Mouse (Mus musculus) frontal cortex, postnatal 10 days (tissue): ENCODE results near the gene Fst.

Experiments
- DNase-seq, 2 experiments: peaks; one replicate each; pipeline ENCODE4 v3.0.0; 2022; ENCODE audit warnings: low spot score in 2 of 2, mixed read lengths in 1 of 2

Gene Fst

GRCm38 (mm10) chr13:114458886-114459700 is at the start of gene Fst:
Gene Fst, minus strand, starts transcription at chr13:114458951.
- no peak for DNase-seq

- no peak for DNase-seq
These were observed 35.1 kb upstream of the Fst start for GRCm38 (mm10) chr13:114493826-114494225.

- DNase-seq = no peak
These were observed 29.4 kb upstream of the Fst start for GRCm38 (mm10) chr13:114488178-114488577.

- no peak for DNase-seq
These were observed 19.6 kb upstream of the Fst start for GRCm38 (mm10) chr13:114478329-114478728.

- DNase-seq = no peak
These were observed 11.2 kb upstream of the Fst start for GRCm38 (mm10) chr13:114469945-114470344.

- no peak for DNase-seq
These were observed 7.6 kb upstream of the Fst start for GRCm38 (mm10) chr13:114466269-114466919.

- DNase-seq = no peak
These were observed 6.6 kb upstream of the Fst start for GRCm38 (mm10) chr13:114465387-114465786.

- no peak for DNase-seq
These were observed 6.1 kb upstream of the Fst start for GRCm38 (mm10) chr13:114464824-114465223.

GRCm38 (mm10) chr13:114462548-114463408 is 4.0 kb upstream of the Fst start:
- DNase-seq = no peak

- DNase-seq = no peak
These were observed 1.6 kb upstream of the Fst start for GRCm38 (mm10) chr13:114460306-114460892.

GRCm38 (mm10) chr13:114459701-114460160 is 980 bp upstream of the Fst start:
- DNase-seq = no peak

- no peak for DNase-seq
These were observed 363 bp downstream of the Fst start for GRCm38 (mm10) chr13:114458291-114458885.

- DNase-seq = no peak
These were observed 1.1 kb downstream of the Fst start for GRCm38 (mm10) chr13:114457567-114458120.

GRCm38 (mm10) chr13:114456766-114457566 is 1.8 kb downstream of the Fst start:
- DNase-seq = no peak

- no peak for DNase-seq
These were observed 2.5 kb downstream of the Fst start for GRCm38 (mm10) chr13:114456224-114456623.

- DNase-seq = no peak
These were observed 3.0 kb downstream of the Fst start for GRCm38 (mm10) chr13:114455788-114456187.

- DNase-seq = no peak
These were observed 11.5 kb downstream of the Fst start for GRCm38 (mm10) chr13:114447213-114447612.

- DNase-seq = no peak
These were observed 26.3 kb downstream of the Fst start for GRCm38 (mm10) chr13:114432491-114432890.

- DNase-seq = no peak
These were observed 33.5 kb downstream of the Fst start for GRCm38 (mm10) chr13:114425230-114425629.

- no peak for DNase-seq
These were observed 38.5 kb downstream of the Fst start for GRCm38 (mm10) chr13:114420235-114420634.
